Mouse (Mus musculus): ENCODE data around the gene Rps27.

Rps27 gene

GRCm38 (mm10) chr3:90231507-90232333 is 18.3 kb upstream of the Rps27 start, which contains the start of gene Jtb:
Jtb (plus strand) TSS chr3:90231597.
- DNase-seq (ENCODE audit: low read depth, low spot score), result peak; percentile 95

DNA sequence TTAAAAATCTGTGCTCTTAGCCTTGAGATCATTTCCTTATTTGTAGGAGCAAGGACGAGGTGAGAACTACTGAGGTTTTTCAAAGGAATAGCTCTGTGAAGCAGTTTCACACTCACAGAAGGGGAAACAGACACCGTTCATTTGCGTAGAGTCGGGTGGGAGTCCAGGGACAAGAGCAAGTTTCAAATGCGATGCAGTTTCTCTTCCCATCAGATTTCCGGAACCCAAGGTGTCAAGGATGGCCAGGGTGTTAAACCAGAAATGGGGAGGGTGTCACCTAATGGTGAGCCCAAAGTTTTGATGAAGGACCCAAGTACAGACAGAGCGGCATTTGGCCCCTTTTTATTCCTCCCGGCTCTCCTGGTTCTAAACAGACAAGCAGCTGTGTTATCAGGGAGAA is 17.6 kb upstream of the Rps27 start:
- no peak for DNase-seq (ENCODE audit: low read depth, low spot score)

GRCm38 (mm10) chr3:90224331-90224730 is 10.9 kb upstream of the Rps27 start:
- DNase-seq (ENCODE audit: low read depth, low spot score), result peak; percentile 31

DNA sequence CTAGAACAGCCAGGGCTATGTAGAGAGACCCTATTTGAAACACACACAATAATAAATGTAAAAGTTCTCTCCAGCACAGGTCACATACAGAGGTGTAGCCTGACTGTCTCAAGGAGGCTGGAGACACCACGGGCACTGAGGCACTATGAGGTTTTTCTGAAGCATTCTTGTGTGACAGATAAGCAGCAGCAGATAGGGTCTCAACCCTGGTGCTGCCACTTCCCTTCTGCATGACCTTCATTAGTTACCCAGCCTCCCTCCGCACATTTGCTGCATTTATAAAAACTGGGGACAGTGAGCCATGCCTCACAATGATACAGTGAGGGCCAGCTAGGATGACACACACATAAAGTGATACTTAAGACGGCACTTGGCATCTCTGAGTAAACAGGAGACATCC is 9.5 kb upstream of the Rps27 start:
- no peak for DNase-seq (ENCODE audit: low read depth, low spot score)

DNA sequence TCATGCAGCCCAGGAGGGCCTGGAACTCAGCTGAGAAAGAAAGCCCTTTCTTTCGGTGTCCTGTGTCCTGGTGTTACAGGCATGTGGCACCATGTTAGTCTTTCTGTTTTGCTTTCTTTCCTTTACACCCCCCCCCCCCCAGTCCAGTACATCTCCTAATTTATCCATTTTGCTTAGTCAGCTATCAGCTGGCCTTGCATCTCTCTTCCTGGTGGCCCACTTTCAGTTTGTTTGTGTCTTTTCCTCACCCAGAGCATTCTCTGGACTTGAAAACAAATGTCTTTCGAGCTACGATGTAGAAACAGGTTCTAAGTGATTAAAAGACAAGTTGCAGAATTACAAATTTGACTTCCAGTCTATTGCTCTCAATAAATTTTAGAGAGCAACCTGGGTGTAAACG is 9.0 kb upstream of the Rps27 start:
- no peak for DNase-seq (ENCODE audit: low read depth, low spot score)

DNA sequence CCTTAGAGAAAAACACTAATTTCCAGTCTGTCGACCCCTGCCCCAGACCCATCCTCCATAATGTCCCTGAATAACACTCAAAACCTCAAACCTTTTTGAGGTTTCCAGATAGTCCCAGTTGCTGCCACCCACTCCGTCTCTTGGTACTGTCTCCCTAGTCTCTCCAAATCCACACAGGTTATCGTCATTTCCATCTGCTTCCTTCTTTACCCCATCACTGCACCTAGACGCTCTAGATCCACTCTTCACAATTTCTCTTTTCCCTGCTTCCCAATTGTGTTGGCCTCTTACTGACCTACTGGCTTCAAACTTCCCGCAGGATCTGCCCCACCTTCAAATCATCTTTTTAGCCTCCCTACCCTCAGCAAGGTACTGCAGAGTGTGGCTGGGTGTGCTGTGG is 7.7 kb upstream of the Rps27 start:
- no peak for DNase-seq (ENCODE audit: low read depth, low spot score)

DNA sequence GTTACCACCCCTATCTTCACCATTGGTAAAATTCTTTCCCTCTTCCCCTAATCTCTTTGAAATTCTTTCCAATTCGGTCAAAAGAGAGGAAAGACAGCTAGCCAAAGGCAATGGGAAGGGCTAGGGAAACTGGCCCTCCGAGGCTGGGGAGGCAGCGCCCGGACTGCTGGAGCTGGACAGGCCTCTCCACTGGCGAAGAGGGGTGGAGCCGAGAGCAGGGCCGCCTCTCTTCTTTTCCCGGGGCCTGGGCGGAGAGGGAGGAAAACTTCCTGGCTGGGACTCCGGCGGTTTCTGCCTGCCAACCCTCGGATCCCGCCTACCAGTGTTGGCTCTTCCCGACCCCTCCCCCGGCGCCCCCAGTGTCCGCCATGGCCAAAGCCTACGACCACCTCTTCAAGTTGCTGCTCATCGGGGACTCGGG is 7.1 kb upstream of the Rps27 start:
- no peak for DNase-seq (ENCODE audit: low read depth, low spot score)

DNA sequence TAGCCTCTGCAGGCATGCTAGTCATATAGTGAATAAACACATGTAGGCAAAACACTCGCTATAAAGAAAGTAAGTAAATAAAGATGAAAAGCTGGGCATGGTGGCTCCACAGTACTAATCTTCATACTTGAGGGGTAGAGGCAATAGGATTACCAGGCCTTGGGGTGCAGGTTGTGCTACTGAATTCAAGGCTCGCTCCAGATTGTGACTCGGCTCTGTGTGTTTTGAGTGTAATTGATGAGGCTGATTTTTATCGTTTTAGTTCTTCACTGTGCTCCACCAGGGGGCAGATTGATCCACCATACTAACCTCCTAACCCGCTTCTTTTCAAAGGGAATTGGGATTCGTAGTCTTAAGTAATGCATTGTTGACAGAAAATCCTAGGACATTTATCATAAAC is 6.6 kb upstream of the Rps27 start:
- peak; percentile 84 for DNase-seq (ENCODE audit: low read depth, low spot score)

DNA sequence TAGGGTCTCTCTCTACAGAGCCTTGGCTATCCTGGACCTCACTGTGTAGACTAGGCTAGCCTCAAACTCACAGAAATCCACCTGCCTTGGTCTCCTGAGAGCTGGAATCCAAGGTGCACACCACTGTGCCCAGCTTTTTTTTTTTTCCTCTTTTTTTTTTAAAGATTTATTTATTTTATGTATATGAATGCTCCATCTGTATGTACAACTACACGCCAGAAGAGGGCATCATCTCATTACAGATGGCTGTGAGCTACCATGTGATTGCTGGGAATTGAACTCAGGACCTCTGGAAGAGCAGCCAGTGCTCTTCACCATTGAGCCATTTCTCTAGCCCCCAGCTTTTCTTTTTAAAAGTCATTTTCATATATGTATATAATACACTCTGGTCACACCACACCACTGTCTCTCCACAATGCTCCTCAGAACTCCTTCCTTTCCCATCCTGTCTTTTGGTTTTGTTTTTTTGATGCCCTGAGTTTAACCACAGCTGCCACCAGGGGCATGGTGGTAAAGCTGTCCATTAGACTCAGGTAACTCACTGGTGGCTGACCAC is 2.5 kb upstream of the Rps27 start:
- DNase-seq (ENCODE audit: low read depth, low spot score), result peak; percentile 56

GRCm38 (mm10) chr3:90213956-90214684 is 669 bp upstream of the Rps27 start:
- peak; percentile 20 for DNase-seq (ENCODE audit: low read depth, low spot score)

- peak; percentile 18 for DNase-seq (ENCODE audit: low read depth, low spot score)
Observed at GRCm38 (mm10) chr3:90212723-90213122, 728 bp downstream of the Rps27 start.

DNA sequence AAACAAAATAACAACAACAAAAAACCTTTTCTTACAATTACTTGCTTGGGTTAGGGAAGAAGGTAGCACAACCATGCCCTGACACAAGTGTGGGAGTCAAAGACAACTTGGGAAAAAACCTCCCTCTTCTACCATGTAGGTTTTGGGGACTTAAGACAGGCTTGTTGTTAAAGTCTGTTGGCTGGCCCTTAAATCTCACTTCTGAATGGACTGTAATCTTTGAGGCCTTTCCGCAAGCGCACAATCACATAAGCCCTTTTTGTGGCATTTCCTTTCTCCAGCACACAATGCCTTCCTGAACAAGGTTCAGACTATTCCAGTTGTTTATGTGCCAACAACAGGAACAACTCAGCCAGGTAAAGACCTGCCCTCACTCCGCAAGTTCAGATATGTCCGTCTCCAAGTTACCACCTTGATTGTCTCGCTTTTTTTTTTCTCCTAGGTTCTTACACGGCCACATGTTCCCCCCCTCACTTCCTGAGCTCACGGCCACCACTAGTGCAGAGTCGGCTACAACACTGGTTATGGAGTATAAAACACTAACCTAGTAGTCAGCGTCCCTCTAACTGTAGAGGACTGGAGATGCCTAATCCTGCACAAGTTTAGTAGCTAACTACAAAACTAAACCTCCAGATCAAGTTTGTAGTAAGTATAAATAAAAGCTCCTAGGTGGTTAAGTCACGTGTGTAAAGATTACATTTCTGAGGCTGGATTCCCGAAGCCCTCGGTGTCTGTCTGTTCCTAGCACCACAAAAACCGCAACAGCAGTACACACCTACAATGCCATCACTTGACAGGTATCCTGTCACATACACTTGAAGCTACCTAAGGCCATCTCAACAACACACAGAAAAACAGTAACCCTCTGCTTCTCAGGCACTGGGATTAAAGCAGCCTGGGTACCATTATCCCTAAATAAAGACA is 1.7 kb downstream of the Rps27 start:
- peak; percentile 41 for DNase-seq (ENCODE audit: low read depth, low spot score)

DNA sequence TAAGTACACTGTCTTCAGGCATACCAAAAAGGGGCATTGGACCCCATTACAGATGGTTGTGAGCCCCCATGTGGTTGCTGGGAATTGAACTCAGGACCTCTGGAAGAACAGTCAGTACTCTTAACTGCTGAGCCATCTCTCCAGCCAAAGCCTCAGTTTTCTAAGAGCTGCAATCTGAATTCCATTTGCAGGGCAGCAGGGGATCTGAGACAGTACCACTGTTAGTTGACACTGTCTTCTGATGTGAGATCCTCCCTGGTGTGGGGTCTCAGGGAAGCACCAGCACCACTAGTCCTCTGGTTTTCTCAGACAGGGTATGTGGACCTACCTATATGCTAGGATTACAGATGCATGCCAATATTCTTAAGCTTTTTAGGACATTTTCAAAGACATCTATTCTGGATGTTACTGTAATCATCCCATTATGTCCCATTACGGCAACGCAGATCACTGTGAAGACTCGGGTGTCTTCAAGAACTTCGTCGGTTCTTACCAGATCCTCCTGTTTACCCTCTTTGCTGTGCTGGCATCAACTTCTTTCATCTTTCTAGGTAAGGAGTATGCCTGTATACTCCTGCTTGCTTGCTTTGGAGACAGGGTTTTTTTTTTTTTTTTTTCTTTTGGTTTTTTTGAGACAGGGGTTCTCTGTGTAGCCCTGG is 3.4 kb downstream of the Rps27 start:
- DNase-seq (ENCODE audit: low read depth, low spot score), result no peak

- no peak for DNase-seq (ENCODE audit: low read depth, low spot score)
Observed at GRCm38 (mm10) chr3:90208662-90209061, 4.8 kb downstream of the Rps27 start.

DNA sequence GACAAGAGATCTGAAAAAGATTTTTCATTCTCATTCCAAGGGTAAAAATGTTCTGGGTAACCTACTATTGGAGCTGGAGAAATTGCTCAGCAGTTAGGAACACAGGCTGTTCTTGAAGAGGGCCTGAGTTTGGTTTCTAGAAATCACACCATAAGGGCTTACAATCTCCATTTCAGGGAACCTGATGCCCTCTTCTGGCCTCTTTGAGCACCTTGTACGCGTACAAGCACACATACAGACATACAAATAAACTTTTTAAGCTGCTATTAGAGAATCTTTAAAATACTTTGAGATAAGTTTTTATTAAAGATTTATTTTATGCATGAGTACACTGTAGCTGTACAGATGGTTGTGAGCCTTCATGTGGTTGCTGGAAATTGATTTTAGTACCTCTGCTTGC is 8.9 kb downstream of the Rps27 start:
- DNase-seq (ENCODE audit: low read depth, low spot score), result no peak

- DNase-seq (ENCODE audit: low read depth, low spot score), result no peak
Observed at GRCm38 (mm10) chr3:90203619-90204018, 9.8 kb downstream of the Rps27 start.

GRCm38 (mm10) chr3:90202884-90203283 is 10.6 kb downstream of the Rps27 start:
- DNase-seq (ENCODE audit: low read depth, low spot score), result no peak

DNA sequence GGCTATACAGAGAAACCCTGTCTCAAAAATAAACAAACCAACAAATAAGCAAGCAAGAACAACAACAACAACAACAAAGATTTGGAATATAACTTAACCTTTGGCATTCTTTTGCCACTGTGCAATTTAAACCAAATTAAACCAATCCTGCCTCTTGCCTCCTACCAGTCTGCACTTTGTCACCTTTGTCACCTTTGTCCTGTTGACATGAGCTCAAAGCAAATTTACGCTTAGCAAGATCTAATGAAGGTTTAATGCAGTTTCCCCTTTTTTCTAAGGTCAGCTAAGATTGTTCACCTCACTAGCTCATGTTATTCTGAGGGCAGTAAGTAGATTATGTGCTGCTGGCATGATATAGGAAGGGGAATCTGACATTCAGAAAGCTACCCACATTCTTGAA is 15.9 kb downstream of the Rps27 start:
- no peak for DNase-seq (ENCODE audit: low read depth, low spot score)

DNA sequence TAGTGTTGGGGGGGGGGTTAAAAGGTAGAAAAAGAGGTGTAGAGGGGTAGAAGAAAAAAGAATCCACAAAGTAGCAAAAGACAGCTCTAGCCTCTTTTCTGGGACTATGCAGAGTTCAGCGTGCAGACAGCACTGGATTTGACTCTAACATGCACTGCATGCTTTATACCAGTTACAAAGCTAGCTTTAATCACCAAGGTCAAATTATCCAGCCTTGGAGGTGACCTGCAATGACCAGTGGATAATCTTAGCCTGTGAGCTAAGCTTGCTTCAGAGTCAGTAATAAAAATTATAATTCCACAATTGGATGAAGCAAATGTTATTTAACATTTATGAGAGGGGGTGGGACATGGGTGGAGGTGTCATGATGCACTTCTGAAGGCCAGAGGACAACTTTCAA is 17.8 kb downstream of the Rps27 start:
- no peak for DNase-seq (ENCODE audit: low read depth, low spot score)

DNA sequence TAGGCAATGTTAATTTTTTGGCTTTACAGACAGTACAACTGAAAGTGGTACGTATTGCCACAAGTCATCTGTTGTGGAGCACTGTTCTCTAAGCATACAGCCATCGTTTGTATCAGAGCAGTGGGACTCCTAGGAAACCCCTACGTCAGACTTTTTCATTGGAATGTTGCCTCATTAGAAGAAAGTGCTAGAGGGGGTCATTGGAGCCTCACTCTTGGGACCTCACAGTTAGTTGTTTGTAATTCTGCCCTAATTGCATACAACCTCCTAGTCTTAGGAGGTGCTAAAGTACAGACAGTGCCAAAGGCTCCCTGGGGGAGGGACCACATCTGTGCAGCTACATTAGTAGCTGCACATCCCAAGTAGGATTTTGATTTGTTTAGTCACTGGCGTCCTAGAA is 18.7 kb downstream of the Rps27 start:
- DNase-seq (ENCODE audit: low read depth, low spot score), result no peak

DNA sequence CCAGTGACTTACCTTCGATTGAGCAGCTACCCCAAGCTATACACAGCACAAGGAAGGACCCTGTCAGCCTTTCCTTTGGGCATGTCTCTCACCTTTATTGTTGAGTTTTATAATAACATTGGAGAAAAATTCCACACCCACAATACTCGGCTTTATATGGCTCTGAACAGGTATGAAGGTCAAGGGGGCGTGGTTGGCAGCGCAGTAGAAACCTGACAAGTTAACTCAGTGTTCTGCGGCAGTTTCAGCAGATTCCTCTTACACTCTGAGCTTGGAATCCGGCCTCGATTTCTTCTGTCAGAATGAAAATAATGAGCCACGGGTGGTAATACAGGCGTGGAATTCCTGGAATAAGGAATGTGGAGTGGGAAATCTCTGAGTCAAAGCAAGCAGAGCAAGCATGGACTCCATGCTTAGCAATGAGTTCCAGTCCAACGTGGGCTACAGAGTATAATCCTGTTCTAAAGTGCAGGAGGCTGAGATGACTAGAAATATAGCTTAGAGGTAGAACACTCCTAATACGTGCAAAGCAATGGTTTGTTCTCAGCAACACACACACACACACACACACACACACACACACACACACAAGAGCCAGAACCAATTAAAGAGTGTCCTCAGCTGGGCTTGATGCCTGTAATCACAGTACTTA is 22.5 kb downstream of the Rps27 start:
- DNase-seq (ENCODE audit: low read depth, low spot score), result no peak

All from CD4-positive, CD25-positive, alpha-beta regulatory T cell, adult 2 months (primary cell).